Mouse (Mus musculus) limb, embryonic 11.5 days (tissue): ENCODE results near the gene Zc3h12c. TPM values are rescaled to one million over a fixed set of nuclear protein-coding genes. Genes with fewer than 3 reads are reported as not detected.
A peak's percentile ranks its signal among the peaks of the same experiment; 100 is the strongest.

Source experiments
- ATAC-seq: fragments of 200-750 bp; cut with Nextera tagmentation; 2 replicates; pipeline ENCODE4 v1.8.0; 2017; ENCODE audit warnings: low read depth; ENCODE audit not compliant: insufficient number of reproducible peaks, low FRiP score, low TSS enrichment
- DNase-seq: peaks from one replicate; pipeline ENCODE4 v3.0.0-alpha.2; 2015; ENCODE audit warnings: low spot score
- H3K27ac ChIP-seq: fragments of 300-500 bp; sonication (generic); replicated peaks from 2 replicates; pipeline ENCODE4 v1.5.1; 2014; ENCODE audit warnings: low read depth, mild to moderate bottlenecking, low read length
- H3K27me3 ChIP-seq: fragments of 300-500 bp; sonication (generic); 2 replicates; pipeline ENCODE4 v1.6.1; 2014; ENCODE audit warnings: mild to moderate bottlenecking, low read length, mixed read lengths; ENCODE audit not compliant: control insufficient read depth, insufficient read depth
- H3K36me3 ChIP-seq: fragments of 300-500 bp; sonication (generic); 2 replicates; pipeline ENCODE4 v1.6.1; 2014; ENCODE audit warnings: mild to moderate bottlenecking, low read length, moderate library complexity, mixed read lengths; ENCODE audit not compliant: control insufficient read depth, insufficient read depth
- H3K4me1 ChIP-seq: fragments of 300-500 bp; sonication (generic); 2 replicates; pipeline ENCODE4 v1.6.1; 2014; ENCODE audit warnings: low read length, mixed read lengths; ENCODE audit not compliant: control insufficient read depth, insufficient read depth
- H3K4me2 ChIP-seq: fragments of 300-500 bp; sonication (generic); 2 replicates; pipeline ENCODE4 v1.6.1; 2014; ENCODE audit warnings: low read depth, mild to moderate bottlenecking, moderate library complexity; ENCODE audit not compliant: severe bottlenecking
- H3K4me3 ChIP-seq: fragments of 300-500 bp; sonication (generic); 2 replicates; pipeline ENCODE4 v1.5.1; 2014; ENCODE audit warnings: low read depth, low read length
- H3K9ac ChIP-seq: fragments of 300-500 bp; sonication (generic); 2 replicates; pipeline ENCODE4 v1.6.1; 2014; ENCODE audit warnings: mild to moderate bottlenecking, low read length
- H3K9me3 ChIP-seq: fragments of 300-500 bp; sonication (generic); 2 replicates; pipeline ENCODE4 v1.6.1; 2016; ENCODE audit warnings: low read length; ENCODE audit not compliant: control insufficient read depth
- WGBS: fragments of 180-500 bp; shearing (Covaris S2); extraction: QIAGEN DNeasy Blood & Tissue Kit; methylation state at CpG from one replicate; pipeline ENCODE4 v1.1.7; 2014; 5-methylcytosine and 5-hydroxymethylcytosine counted together
- polyA plus RNA-seq: library from polyadenylated mRNA; unstranded; fragments of >200 nt; fragmentation: Nextera tagmentation; extraction: Ambion mirVana; gene quantifications from 2 replicates; pipeline ENCODE4 v1.2.1, GENCODE M21; 2014

Zc3h12c gene
- polyA plus RNA-seq, 1 experiment from 2014 or later = 4.4 TPM

DNA sequence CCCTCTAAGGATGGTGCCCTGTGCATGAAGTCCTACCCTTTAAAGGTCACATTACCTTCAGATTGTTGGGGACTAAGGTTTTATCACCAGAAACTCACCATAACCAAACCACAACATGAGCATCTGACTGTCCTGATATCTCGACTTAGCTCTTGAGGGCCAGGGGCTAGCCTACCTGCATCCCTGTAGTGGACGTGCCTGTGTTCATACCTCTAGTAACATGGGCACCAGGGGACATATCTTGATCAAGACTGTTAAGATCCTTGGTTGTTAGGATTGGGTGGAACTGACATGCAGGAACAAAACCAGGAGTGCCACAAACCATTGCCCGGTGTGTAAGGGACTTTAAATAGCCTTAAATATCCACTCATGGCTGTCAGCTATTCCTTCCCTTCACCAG, 61.2 kb downstream of the Zc3h12c start:
- no peaks in the 10 kb centered on the region for H3K27me3 ChIP-seq
- no peaks in the 10 kb centered on the region for H3K4me1 ChIP-seq
- no peaks in the 10 kb centered on the region for H3K9me3 ChIP-seq
- ATAC-seq (no peak), DNase-seq (no peak)
- no peak overlapping the region for H3K27ac ChIP-seq
- H3K4me3 ChIP-seq = no peak overlapping the region
- H3K36me3 ChIP-seq = no peaks in the 10 kb centered on the region
- WGBS = 94% methylated on average over 3 of the region's 3 CpGs
- no peak overlapping the region for H3K4me2 ChIP-seq
- no peak overlapping the region for H3K9ac ChIP-seq

DNA sequence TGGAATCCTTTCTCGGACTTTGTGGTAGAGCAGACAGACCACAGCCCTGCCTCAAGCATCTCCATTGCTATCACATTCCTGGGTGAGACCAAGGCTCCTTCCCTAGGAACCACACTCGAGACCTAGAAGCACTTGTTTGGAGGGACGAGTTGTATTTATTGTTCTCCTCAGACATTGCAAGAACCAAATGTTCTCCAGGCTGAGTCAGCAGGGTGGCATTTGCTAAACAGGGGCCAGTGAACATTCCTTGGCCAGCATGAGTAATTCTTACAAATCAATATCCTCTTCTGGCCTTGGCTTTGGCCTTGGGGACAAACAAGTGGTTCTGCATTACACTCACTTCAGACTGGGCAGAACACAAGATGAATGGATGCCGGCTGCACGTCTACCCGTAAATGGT, 62.9 kb downstream of the Zc3h12c start:
- Histone ChIP-seq H3K9me3 (no peaks in the 10 kb centered on the region), H3K27me3 (no peaks in the 10 kb centered on the region), H3K4me1 (no peaks in the 10 kb centered on the region), H3K36me3 (no peaks in the 10 kb centered on the region), H3K27ac (no peak overlapping the region), H3K4me2 (no peak overlapping the region), H3K9ac (no peak overlapping the region), H3K4me3 (no peak overlapping the region)
- ATAC-seq = no peak
- 85% methylated on average over 6 of the region's 6 CpGs for WGBS
- DNase-seq = no peak

- WGBS = 66% methylated on average over 8 of the region's 8 CpGs
- no peak for ATAC-seq
- H3K9ac ChIP-seq = no peak overlapping the region
- no peaks in the 10 kb centered on the region for H3K9me3 ChIP-seq
- H3K27ac ChIP-seq = no peak overlapping the region
- H3K4me1 ChIP-seq = no peaks in the 10 kb centered on the region
- H3K27me3 ChIP-seq = no peaks in the 10 kb centered on the region
- no peak overlapping the region for H3K4me3 ChIP-seq
- H3K36me3 ChIP-seq = no peaks in the 10 kb centered on the region
- no peak overlapping the region for H3K4me2 ChIP-seq
- DNase-seq = no peak
These were observed 64.2 kb downstream of the Zc3h12c start for GRCm38 (mm10) chr9:52104225-52104615.

- no peak for ATAC-seq
- H3K4me3 ChIP-seq = no peak overlapping the region
- H3K9ac ChIP-seq = no peak overlapping the region
- DNase-seq = no peak
- no peaks in the 10 kb centered on the region for H3K4me1 ChIP-seq
- no peaks in the 10 kb centered on the region for H3K36me3 ChIP-seq
- 78% methylated on average over 9 of the region's 9 CpGs for WGBS
- no peak overlapping the region for H3K4me2 ChIP-seq
- H3K27me3 ChIP-seq = no peaks in the 10 kb centered on the region
- H3K27ac ChIP-seq = no peak overlapping the region
- H3K9me3 ChIP-seq = no peaks in the 10 kb centered on the region
These were observed 64.7 kb downstream of the Zc3h12c start for GRCm38 (mm10) chr9:52103448-52104224.

- Histone ChIP-seq H3K9me3 (no peaks in the 10 kb centered on the region), H3K9ac (no peak overlapping the region), H3K36me3 (no peaks in the 10 kb centered on the region), H3K4me1 (no peaks in the 10 kb centered on the region), H3K4me3 (no peak overlapping the region), H3K4me2 (no peak overlapping the region), H3K27ac (no peak overlapping the region), H3K27me3 (no peaks in the 10 kb centered on the region)
- ATAC-seq (no peak; the same call in 1 of the 2 replicates), DNase-seq (no peak)
- WGBS = 74% methylated on average over 13 of the region's 13 CpGs
These were observed 66.1 kb downstream of the Zc3h12c start for GRCm38 (mm10) chr9:52102060-52102844.

DNA sequence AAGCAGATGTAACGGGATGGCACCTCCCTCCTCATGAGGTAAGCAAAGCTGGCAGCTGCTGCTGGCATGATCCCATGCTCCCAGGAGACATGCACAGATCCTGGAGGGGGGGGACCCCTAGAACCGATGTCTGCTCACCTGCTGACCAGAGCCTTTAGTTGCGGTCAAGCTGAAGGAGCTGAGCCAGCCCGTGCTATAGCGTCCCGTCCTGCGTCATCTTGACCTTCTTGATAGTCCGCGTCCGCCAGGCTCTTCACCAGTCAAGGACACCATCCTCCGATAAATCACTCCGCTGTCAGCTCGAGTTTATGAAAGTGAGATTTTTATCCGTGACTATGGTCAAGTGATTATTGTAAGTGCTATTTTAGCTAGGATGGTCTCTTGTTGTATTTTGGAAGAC, 67.9 kb downstream of the Zc3h12c start:
- ATAC-seq (no peak), DNase-seq (no peak)
- Histone ChIP-seq H3K9ac (no peak overlapping the region), H3K27ac (no peak overlapping the region), H3K36me3 (no peaks in the 10 kb centered on the region), H3K9me3 (no peaks in the 10 kb centered on the region), H3K4me2 (no peak overlapping the region), H3K4me1 (no peaks in the 10 kb centered on the region), H3K27me3 (no peaks in the 10 kb centered on the region), H3K4me3 (no peak overlapping the region)
- WGBS = 90% methylated on average over 14 of the region's 14 CpGs

- no peak overlapping the region for H3K4me3 ChIP-seq
- no peaks in the 10 kb centered on the region for H3K36me3 ChIP-seq
- H3K4me1 ChIP-seq = no peaks in the 10 kb centered on the region
- H3K27ac ChIP-seq = no peak overlapping the region
- H3K4me2 ChIP-seq = no peak overlapping the region
- 2% methylated on average over 7 of the region's 7 CpGs for WGBS
- H3K9ac ChIP-seq = no peak overlapping the region
- DNase-seq (peak; percentile 90), ATAC-seq (peak; percentile 55; the same call in 1 of the 2 replicates)
- H3K9me3 ChIP-seq = no peaks in the 10 kb centered on the region
- H3K27me3 ChIP-seq = no peaks in the 10 kb centered on the region
These were observed 69.8 kb downstream of the Zc3h12c start for GRCm38 (mm10) chr9:52098600-52098999.

DNA sequence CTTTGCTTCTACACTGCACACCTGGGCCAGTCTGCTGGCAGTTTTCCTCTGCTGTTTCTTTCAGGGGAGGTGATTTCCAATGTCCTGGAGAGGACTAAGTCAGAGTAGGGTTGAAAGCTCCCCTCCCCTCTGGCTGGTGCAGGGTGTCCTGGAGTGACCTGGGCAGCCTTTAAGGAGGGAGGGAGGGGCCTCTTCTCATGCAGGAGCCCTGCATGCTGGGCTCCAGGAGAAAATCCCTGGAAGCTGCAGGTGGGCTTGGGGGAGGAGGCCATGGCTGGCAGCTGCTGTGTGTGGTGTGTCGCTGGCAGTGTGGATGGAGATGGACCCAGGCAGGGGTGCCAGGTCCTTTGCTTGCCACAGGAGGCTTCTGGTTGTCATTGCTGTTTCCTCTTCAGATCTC, 71.0 kb downstream of the Zc3h12c start:
- Histone ChIP-seq H3K36me3 (no peaks in the 10 kb centered on the region), H3K4me1 (no peaks in the 10 kb centered on the region), H3K27me3 (no peaks in the 10 kb centered on the region), H3K27ac (no peak overlapping the region), H3K9ac (no peak overlapping the region), H3K4me2 (no peak overlapping the region), H3K4me3 (no peak overlapping the region), H3K9me3 (no peaks in the 10 kb centered on the region)
- 13% methylated on average over 1 of the region's 1 CpGs for WGBS
- no peak for DNase-seq
- no peak for ATAC-seq
